Mouse (Mus musculus) monocyte, adult 5-6 weeks (primary cell): Measurements from ENCODE around the gene Dscaml1. TPM values are rescaled to one million over a fixed set of nuclear protein-coding genes. Genes with fewer than 3 reads are reported as not detected.

Source experiments
- ATAC-seq: fragments of 153-309, 156-312 bp; replicated peaks from 2 replicates; pipeline ENCODE4 v1.8.0; 2017; ENCODE audit warnings: mild to moderate bottlenecking; ENCODE audit not compliant: low TSS enrichment, insufficient number of reproducible peaks, severe bottlenecking, poor library complexity, low FRiP score
- total RNA-seq: library from RNA; stranded (forward); fragments of 200-1000, 200-491, 200-594 nt; gene quantifications from 3 replicates; pipeline ENCODE4 v1.2.3, GENCODE M21; 2017

The Dscaml1 gene
- total RNA-seq, 1 experiment from 2014 or later, result not detected

- no peak for ATAC-seq
Measured at GRCm38 (mm10) chr9:45539265-45540044, 113.0 kb downstream of the Dscaml1 start.

DNA sequence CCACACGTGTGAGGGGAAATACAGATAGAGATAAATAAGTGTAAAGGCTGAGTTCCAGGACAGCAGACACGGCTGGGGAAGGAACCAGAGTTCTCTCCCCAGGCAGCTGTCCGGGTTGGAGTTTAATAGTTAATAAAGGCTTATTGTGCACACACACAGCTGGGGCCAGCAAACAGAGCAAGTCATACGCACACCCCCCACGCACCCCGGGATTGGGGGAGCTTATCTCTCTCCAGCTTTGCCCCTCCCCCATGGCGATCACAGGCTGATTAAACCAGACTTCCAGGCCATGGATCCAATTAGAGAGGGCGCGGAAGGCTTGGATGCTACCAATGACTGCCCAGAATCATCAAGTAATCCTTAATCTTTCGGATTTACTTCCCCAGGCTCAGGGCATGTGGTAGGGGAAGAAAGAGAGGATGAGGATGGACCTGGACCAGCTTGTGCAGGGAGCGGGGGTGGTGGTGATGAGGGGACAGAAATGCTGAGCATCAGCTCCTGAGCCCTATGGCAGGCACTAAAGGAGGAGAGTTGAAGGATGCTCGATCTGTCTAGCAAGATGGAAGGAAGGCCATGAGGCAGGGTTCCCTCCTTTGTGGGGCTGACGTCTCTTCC is 119.7 kb downstream of the Dscaml1 start:
- ATAC-seq, result no peak

- ATAC-seq, result no peak
Measured at GRCm38 (mm10) chr9:45546902-45547578, 120.6 kb downstream of the Dscaml1 start.

DNA sequence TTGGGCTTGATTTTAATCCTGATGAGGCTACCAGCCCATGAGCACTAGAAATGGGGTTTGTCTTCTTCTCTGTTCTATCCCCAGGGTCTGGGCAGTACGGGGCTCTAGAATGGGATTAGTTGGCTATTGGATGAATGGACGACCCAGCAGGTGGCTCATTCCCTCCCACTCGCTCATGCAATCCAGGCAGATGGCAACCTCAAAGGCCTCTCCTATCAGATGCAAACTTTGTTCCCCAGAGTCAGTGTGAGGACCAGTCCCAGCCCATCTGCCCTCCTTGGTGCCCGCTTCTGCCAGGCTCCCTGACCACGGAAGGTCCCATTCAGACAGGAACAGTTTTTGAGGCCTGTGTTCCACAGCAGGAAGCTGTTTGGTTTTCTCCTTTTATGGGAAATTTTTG is 123.4 kb downstream of the Dscaml1 start:
- no peak for ATAC-seq

- ATAC-seq, result no peak
Measured at GRCm38 (mm10) chr9:45550210-45550609, 123.8 kb downstream of the Dscaml1 start.

DNA sequence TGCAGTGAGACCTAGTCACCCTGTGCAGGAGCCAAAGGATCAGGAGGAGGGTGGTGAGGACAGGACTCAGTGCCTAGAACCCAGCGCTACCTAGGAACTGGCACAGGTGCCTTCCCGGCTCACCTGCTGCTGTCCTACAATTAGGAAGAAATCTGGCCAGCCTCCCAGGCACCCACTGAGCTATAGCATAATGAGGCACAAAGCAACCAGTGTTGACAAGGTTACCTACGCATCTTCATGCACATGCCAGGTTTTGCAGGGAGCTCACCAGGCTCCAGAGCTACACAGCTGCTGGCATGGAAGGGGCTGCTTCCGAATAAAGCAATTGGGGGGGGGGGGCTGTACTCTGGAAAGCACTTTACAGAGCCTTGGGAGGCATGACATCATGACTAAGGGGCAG is 124.2 kb downstream of the Dscaml1 start:
- no peak for ATAC-seq

GRCm38 (mm10) chr9:45555036-45555826 is 128.8 kb downstream of the Dscaml1 start:
- no peak for ATAC-seq

GRCm38 (mm10) chr9:45556882-45557281 is 130.5 kb downstream of the Dscaml1 start:
- ATAC-seq, result no peak

DNA sequence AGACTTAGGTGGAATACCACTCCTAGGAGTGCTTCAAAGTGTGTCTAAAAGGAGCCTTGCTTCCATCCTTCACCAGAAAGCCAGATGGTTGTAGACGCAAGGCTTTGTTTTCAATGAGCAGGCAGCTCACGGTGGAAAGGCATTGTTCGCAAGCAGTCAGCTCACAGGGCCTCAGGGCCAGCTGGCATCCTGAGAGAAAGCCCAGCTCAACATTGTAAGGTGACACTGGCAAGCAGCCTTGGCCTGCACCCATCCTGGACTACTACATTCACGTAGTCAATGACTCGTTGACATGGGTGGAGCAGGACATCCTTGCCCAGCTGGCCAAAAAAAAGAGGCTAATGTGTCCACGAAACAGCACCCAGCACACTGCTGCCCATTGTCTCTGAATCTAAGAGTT is 134.6 kb downstream of the Dscaml1 start:
- no peak for ATAC-seq

DNA sequence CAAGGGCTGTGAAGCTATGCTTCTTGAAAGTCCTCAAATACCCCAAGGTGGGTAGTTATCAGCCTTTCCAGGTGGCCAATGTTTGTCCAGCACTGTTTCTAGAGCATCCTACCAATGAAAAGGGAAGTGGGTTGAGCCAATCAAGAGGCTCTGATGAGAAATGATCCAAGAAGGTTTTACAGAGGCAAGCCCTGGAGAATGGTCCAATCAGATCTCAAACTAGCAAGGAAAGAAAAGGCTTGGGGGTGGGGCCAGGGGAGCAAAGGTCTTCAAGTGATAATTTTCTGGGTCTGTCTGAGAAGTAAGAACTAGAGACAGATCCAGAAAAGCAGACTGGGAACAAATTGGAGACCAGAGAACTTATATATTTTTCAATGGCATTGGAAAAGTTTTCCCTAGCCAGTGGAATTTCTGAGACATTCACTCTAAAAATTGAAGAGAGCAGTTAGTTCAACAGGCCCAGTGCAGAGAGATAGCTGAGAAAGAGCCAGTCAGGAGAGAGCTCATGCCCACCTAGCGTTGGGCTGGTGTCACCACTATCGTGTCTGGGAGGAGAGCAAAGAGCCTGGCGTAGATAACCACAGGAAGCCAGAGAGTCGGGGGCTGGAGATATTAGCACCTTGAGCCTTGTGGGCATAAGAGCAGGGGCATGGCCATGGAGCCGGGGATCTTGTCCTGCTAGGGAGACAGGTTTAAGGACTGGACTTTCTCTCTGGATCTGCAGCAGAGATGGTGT is 140.6 kb downstream of the Dscaml1 start:
- ATAC-seq, result no peak

GRCm38 (mm10) chr9:45569680-45570079 is 143.3 kb downstream of the Dscaml1 start:
- ATAC-seq, result no peak

GRCm38 (mm10) chr9:45570346-45570745 is 143.9 kb downstream of the Dscaml1 start:
- ATAC-seq, result no peak

DNA sequence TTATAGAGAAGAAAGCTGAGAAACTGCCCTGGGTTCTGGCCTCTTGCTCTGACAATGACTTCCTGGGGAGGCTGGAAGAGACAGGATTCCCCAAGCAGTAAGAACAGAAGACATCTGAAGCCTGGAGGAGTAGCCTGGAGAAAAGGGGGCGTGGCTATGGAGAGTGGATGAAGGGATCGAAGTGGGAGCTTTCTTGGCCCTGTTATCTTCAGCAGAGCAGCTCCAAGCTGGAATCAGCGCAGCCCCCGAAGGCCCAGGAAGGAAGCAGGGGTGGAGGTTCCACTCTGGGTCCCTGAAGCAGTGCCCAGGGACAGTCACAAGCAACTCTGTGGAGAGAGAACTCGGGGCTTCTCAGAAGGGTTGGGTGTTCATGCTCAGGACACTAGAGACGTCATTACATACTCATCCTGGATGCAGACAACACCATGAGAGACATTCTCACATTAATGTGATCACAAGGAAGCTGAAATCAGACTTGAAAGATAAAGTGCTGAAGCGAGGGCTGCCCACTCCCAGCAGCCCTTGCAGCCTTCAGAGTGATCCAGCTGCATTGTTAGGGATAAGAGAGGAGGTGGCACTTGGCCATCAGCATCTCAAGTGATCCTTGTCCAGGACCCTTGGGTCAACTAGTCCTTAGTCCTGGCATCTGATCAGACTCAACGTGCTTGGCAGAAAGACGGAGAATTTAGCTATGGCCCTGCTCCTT is 146.5 kb downstream of the Dscaml1 start:
- ATAC-seq, result no peak

DNA sequence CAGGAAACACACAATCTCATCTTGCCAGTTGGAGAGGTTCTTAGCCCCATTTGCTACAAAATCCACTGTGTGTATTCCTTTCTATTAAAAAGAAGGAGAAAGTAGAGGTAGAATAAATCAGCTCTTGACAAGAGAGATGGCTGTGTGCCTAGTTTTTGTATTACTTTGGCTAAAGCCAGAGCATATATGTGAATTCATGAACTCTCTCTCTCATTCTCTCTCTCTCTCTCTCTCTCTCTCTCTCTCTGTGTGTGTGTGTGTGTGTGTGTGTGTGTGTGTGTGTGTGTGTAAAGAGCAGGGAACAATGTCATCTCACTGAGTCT is 147.0 kb downstream of the Dscaml1 start:
- no peak for ATAC-seq

DNA sequence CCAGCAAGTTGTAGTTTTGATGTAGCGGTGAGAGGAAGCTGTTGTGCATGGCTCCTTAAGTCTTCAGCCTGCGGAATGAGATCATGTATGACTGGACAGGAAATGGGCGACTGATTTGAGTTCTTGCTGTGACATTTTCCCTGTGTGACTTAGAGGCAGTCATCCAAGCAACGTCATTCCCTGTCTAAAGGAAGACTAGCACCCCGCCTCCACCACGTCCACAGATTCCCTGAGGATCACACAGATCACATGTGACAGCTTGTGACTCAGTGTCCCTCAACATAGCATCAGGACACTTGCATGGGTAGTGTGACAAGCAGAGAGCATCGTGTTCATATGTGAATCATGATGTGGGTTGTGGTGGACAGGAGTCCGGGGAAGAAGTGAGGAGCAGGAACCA is 147.6 kb downstream of the Dscaml1 start:
- ATAC-seq, result no peak

DNA sequence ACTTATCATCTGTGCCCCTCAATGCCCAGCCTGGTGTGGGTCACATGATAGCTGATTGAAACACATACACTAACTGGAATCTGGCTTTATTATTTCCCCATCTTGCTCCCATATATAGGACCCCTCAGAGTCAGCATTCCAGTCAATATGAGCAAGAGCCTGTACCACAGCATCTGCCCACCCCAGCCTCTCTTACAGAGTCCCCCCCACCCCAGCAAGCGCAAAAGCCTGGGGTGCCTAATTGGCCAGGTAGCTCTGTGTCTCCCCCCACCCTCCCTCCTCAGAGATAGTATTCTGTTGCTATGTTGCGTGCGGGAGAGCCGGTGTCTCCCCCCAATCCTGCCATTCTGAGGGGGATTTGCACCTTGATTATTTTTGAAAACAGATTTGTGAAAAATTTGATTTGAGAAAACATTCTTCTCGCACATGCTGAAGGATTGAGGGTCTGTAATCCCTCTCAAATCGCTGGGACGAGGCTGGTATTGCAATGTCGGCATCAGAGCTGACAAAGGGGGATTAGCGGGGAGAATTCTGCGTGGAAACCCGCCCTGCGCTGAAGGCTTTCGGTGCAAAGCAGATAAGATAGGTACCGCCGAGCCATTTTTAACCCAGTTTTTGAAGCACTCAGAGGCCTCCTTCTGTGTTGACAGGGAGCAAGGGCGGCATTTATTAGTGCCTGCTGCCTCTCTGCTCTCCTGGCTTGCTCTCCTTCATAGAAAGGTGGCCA is 153.8 kb downstream of the Dscaml1 start:
- no peak for ATAC-seq

GRCm38 (mm10) chr9:45586475-45586874 is 160.0 kb downstream of the Dscaml1 start:
- ATAC-seq, result no peak
